Mouse (Mus musculus) bone marrow macrophage, adult 2 months (primary cell): Measurements from ENCODE around the gene Card9. TPM values are rescaled to one million over a fixed set of nuclear protein-coding genes. Genes with fewer than 3 reads are reported as not detected.
"Not testable (repeated sequence)": the region's sequence is repeated elsewhere in the genome, so short reads cannot be mapped to it uniquely, and the experiment has no call there.

Source experiments
- H3K27ac ChIP-seq: 2 replicates; pipeline ENCODE4 v1.5.1; 2012; ENCODE audit warnings: low read depth, low read length; ENCODE audit not compliant: insufficient read depth
- H3K4me1 ChIP-seq: 2 replicates; pipeline ENCODE4 v1.6.1; 2012; ENCODE audit warnings: low read length; ENCODE audit not compliant: control insufficient read depth, insufficient read depth
- H3K4me3 ChIP-seq: 2 replicates; pipeline ENCODE4 v1.5.1; 2012; ENCODE audit warnings: mild to moderate bottlenecking, low read length, moderate library complexity; ENCODE audit not compliant: insufficient read depth
- CTCF ChIP-seq: IDR thresholded peaks from 2 replicates; pipeline ENCODE4 v1.5.1; 2012; ENCODE audit warnings: low read depth, mild to moderate bottlenecking, low read length, moderate library complexity
- POLR2A ChIP-seq: IDR thresholded peaks from 2 replicates; pipeline ENCODE4 v1.6.1; 2012; ENCODE audit warnings: mild to moderate bottlenecking, low read depth, low read length, borderline replicate concordance
- polyA plus RNA-seq: library from polyadenylated mRNA; stranded (reverse); fragments of >200 nt; gene quantifications from 2 replicates; pipeline ENCODE4 v1.2.4, GENCODE M21; 2012; ENCODE audit not compliant: missing spikeins, insufficient read depth, insufficient read length

Card9 gene
- polyA plus RNA-seq, 1 experiment: 76.8 TPM

- Histone ChIP-seq H3K4me3 (no peak overlapping the region), H3K4me1 (peaks cover 8% of the 10 kb centered on the region), H3K27ac (no peak overlapping the region)
- no peak for TF ChIP-seq CTCF
- no peak for TF ChIP-seq POLR2A
These were observed 30.9 kb upstream of the Card9 start for GRCm38 (mm10) chr2:26391617-26392016.

DNA sequence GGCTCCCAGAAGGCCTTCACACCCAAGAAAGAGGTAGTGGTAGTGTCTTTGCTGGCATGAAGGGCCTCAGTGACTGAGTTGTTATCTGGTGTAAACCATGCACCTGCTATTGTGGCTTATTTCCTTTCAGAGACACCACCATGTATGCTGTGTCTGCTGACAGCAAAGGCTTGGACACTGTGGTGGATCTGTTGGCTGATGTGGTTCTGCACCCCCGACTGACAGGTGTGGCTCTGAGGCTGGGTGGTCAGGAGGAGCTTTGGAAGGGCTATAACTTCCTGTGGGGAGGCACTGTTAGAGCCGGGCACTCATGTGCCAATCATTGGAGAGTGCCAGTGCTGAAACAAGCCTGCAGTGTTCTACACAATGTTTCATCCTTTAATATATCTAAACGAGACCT, 30.2 kb upstream of the Card9 start:
- no peak for TF ChIP-seq CTCF
- TF ChIP-seq POLR2A: no peak
- peaks cover 8% of the 10 kb centered on the region for H3K4me1 ChIP-seq
- H3K4me3 ChIP-seq: no peak overlapping the region
- H3K27ac ChIP-seq: no peak overlapping the region

GRCm38 (mm10) chr2:26389154-26389690, 28.5 kb upstream of the Card9 start, which contains the start of the genes Entr1 and Pmpca:
Entr1 (minus strand) TSS chr2:26389316.
Pmpca (plus strand) TSS chr2:26389339.
- peak within 1 kb of the TSS; percentile 94 for H3K4me3 ChIP-seq
- TF ChIP-seq POLR2A (peak; percentile 68; the same call in 1 of the 2 replicates), CTCF (no peak)
- H3K4me1 ChIP-seq: peaks cover 8% of the 10 kb centered on the region
- peak within 1 kb of the TSS; percentile 16; the same call in 1 of the 2 replicates for H3K27ac ChIP-seq

DNA sequence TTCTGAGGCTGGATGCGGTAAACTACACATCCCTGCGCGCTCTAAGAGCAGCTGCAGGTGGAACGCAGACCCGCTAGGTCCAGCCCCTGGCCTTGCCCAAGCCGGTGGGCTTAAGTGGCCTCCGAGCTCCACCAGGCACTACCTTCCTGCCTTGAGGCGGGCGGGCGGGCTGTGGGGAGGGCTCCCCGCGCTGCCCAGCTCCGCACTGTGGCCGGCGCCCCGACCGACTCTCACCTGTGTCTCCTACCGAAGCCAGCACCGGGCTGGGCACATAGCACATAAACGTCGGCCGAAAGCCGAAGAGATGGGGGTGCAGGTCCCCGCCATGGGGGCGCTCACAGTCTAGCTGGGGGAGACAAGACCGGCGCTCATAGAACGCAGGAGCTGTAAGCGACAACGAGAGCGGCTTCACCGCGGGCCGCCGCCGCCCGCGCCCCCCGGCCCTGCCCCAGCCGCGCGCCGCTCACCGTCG, 28.0 kb upstream of the Card9 start:
- H3K4me3 ChIP-seq: peak overlapping the region; percentile 94
- peaks cover 8% of the 10 kb centered on the region for H3K4me1 ChIP-seq
- no peak overlapping the region for H3K27ac ChIP-seq
- TF ChIP-seq POLR2A: no peak

GRCm38 (mm10) chr2:26387713-26388112, 27.0 kb upstream of the Card9 start:
- TF ChIP-seq POLR2A: no peak
- no peak for TF ChIP-seq CTCF
- Histone ChIP-seq H3K27ac (no peak overlapping the region), H3K4me3 (0 out of 2 replicates have a peak overlapping the region, but pooled peaks have one; percentile 11), H3K4me1 (peaks cover 8% of the 10 kb centered on the region)

- H3K4me1 ChIP-seq, H3K27ac ChIP-seq: not testable (repeated sequence)
- peak overlapping the region; percentile 73 for H3K4me3 ChIP-seq
These were observed 20.2 kb upstream of the Card9 start for GRCm38 (mm10) chr2:26380871-26381270.

DNA sequence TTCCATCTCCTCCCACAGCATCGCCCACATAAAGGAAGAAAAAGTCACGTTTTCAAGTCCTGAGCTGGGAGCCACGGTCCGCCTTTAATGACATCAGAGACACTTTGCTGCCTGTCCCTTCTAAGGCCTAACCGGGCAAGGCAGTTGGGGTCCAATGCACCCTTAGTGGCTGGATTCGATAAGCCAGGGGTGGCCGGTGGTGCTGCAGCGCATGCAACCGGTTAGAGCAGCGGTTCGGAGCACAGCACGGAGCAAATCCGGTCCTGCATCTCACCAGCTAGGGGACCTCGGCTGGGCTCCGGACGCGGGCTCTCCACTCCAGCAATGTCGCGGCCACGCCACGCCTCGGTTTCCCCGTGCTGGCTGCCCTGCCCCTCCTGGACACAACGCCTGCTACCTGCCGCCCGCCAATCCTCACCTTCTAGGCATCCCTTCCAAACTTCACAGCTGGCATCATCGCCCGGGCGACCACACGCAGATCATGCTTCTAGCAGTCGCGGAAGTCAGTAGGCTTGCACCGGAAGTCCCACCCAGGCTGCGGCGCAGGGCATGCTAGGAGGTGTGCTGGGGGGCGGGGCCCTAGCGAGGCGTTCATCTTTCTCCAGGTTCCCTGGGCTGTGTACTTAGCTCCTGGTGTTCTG, 19.5 kb upstream of the Card9 start, which contains the start of gene Snapc4:
Gene Snapc4, minus strand, starts transcription at position 523 of the 641 bp plus-strand sequence.
- no peak for TF ChIP-seq CTCF
- TF ChIP-seq POLR2A: no peak
- Histone ChIP-seq H3K27ac (no peak within 1 kb of the TSS), H3K4me3 (peak within 1 kb of the TSS; percentile 73), H3K4me1 (0 out of 2 replicates have a peak, but pooled peaks cover 2% of the 10 kb centered on the region)

DNA sequence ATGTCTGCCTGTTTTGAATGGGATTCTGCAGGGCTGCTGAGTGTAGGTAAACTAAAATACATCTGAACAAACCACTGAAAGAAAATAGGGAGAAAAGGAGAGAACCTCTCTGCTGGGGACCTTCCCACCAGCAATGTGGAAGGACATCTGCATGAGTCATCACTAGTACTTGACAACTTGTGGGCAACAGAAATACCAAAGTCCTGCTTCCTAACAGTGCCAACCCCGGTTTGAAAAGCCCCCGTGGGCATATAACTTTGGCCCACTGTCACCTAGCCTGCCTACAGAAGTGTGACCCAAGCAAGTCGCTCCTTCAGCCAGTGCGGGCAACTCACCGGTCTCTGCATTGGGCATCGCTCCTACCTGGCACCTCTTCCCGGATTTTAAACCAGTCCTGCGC, 11.7 kb upstream of the Card9 start:
- no peak for TF ChIP-seq POLR2A
- no peak for TF ChIP-seq CTCF
- no peak overlapping the region for H3K27ac ChIP-seq
- no peak overlapping the region for H3K4me3 ChIP-seq
- no peaks in the 10 kb centered on the region for H3K4me1 ChIP-seq

DNA sequence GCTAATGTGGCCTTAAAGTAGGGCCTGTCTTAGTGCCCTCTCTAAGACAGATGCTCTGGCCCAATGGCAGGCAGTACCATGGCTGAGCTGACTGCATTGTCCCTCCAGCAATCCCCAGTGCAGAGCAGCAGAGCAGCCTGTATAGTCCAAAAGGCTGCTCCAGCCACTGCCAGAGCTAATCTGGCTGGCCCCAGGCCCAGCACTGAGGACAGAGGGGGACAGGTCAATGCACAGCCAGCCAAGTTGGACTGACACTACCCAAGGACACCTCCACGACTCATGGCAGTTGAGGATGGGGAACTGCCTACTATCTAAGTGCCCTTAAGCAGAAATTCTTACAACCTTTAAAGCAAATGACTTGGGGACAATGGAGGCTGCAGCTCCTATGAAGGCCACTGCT, 7.9 kb upstream of the Card9 start:
- H3K27ac ChIP-seq: no peak overlapping the region
- H3K4me1 ChIP-seq: no peaks in the 10 kb centered on the region
- TF ChIP-seq POLR2A: no peak
- H3K4me3 ChIP-seq: no peak overlapping the region

DNA sequence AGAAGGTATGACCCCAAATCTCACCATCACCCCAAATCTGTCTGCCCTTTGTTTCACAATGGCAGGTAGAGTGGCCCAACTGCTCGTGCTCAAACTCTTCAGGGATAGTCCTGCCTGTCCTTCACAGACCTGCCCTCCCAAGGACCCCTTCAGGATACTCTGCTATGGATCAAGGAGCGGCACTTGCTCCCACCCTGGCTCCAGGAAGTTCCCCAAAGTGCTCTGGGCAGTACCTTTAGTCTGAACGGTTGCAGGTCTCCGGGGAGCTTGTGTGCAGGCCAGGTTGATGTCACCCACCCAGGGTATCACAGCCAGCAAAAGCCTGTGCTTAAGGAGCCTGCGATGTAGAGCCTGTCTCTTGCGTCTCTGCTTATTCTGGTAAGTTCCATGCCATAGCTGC, 7.2 kb upstream of the Card9 start:
- H3K4me1 ChIP-seq: no peaks in the 10 kb centered on the region
- TF ChIP-seq CTCF: no peak
- TF ChIP-seq POLR2A: no peak
- no peak overlapping the region for H3K27ac ChIP-seq
- no peak overlapping the region for H3K4me3 ChIP-seq
